ENCODE assay signal across 10 mouse cellular contexts in genomic region chr14:20806116-20806840, GRCm38 (mm10). TPM values are rescaled to one million over a fixed set of nuclear protein-coding genes. Genes with fewer than 3 reads are reported as not detected.
DNase-seq lines count a peak whose midpoint lies in the region; ATAC-seq and TF ChIP-seq lines count a peak whose summit lies in the region.
"Had no signal": no experiment of that assay in that cellular context is flagged by ENCODE, and none has a peak within 500 bp of the region (broad histone marks: within the 10 kb centered on the region; RNA-seq: fewer than 3 reads in every experiment).

No protein-coding gene starts in this region.

- H3K27me3 ChIP-seq in embryonic facial prominence, embryonic 14.5 days (replicated peaks; ENCODE audit: control insufficient read depth, insufficient read depth, low read length): no peaks in the 10 kb centered on the region
- H3K27me3 ChIP-seq in stomach, embryonic 15.5 days (replicated peaks): no peaks in the 10 kb centered on the region

- no peaks in the 10 kb centered on the region for H3K9me3 ChIP-seq in embryonic facial prominence, embryonic 14.5 days (ENCODE audit: control insufficient read depth, low read length)
- no peaks in the 10 kb centered on the region for H3K9me3 ChIP-seq in stomach, embryonic 15.5 days

- no peak for ATAC-seq in embryonic facial prominence, embryonic 14.5 days (ENCODE audit: low read depth)
- ATAC-seq in stomach, embryonic 15.5 days (ENCODE audit: insufficient read depth, low FRiP score, low read depth): no peak

- H3K9ac ChIP-seq in embryonic facial prominence, embryonic 14.5 days (ENCODE audit: low read depth, low read length): no peak overlapping the region
- no peak overlapping the region for H3K9ac ChIP-seq in stomach, embryonic 15.5 days
- H3K9ac ChIP-seq: liver, embryonic 14.5 days had no signal

- no peak for TF ChIP-seq CTCF in left cerebral cortex, adult 2 months (IDR thresholded peaks at IDR 0.05)

- peak; percentile 23 for DNase-seq in left cerebral cortex, postnatal 4 days
- no peak for DNase-seq in left cerebral cortex, postnatal 25 days (ENCODE audit: low spot score in 2 of 2)
- peak; percentile 70 for DNase-seq in embryonic facial prominence, embryonic 14.5 days (ENCODE audit: low spot score)
- peak; percentile 41 to 45 for DNase-seq in kidney, adult 8-10 months
- no peak for DNase-seq in left cerebral cortex, adult 2 months (ENCODE audit: extremely low spot score in 1 of 2, low spot score in 2 of 2)
- no peak for DNase-seq in frontal cortex, adult 2 months (ENCODE audit: extremely low spot score in 1 of 2, low spot score in 1 of 2)
- DNase-seq: layer of hippocampus, adult 9-11 months had no signal

- intact Hi-C loops in left cerebral cortex, postnatal 4 days (cut with DNase I): no loop called here
- intact Hi-C loops in left cerebral cortex, postnatal 25 days (cut with DNase I): loop anchor here (5.0 kb wide), 1 partner anchor 186 kb away; no protein-coding TSS in a partner anchor
- intact Hi-C loops in left cerebral cortex, adult 2 months (cut with DNase I): loop anchor here (5.0 kb wide), 2 partner anchors 36 to 186 kb away; no protein-coding TSS in a partner anchor

- H3K4me3 ChIP-seq in embryonic facial prominence, embryonic 14.5 days (ENCODE audit: low read depth, low read length): no peak overlapping the region
- H3K4me3 ChIP-seq in stomach, embryonic 15.5 days (replicated peaks): no peak overlapping the region
- no peak overlapping the region for H3K4me3 ChIP-seq in left cerebral cortex, adult 2 months

- H3K4me1 ChIP-seq in embryonic facial prominence, embryonic 14.5 days (ENCODE audit: control insufficient read depth, insufficient read depth, low read length): peaks cover 23% of the 10 kb centered on the region
- H3K4me1 ChIP-seq in stomach, embryonic 15.5 days: peaks cover 10% of the 10 kb centered on the region; the same call in 1 of the 2 replicates

- peak overlapping the region; percentile 70 for H3K27ac ChIP-seq in embryonic facial prominence, embryonic 14.5 days (replicated peaks; ENCODE audit: low read depth, low read length)
- H3K27ac ChIP-seq in stomach, embryonic 15.5 days: peak overlapping the region; percentile 83
- H3K27ac ChIP-seq in left cerebral cortex, adult 2 months: no peak overlapping the region
- H3K27ac ChIP-seq: liver, embryonic 14.5 days had no signal

- H3K4me2 ChIP-seq in embryonic facial prominence, embryonic 14.5 days (ENCODE audit: low read depth, low read length): no peak overlapping the region
- no peak overlapping the region for H3K4me2 ChIP-seq in stomach, embryonic 15.5 days

- 83% methylated on average over 14 of the region's 14 CpGs for WGBS in embryonic facial prominence, embryonic 14.5 days
- WGBS in stomach, embryonic 15.5 days: 85% methylated on average over 14 of the region's 14 CpGs

- no peaks in the 10 kb centered on the region for H3K36me3 ChIP-seq in embryonic facial prominence, embryonic 14.5 days (ENCODE audit: control insufficient read depth, insufficient read depth, low read length)
- H3K36me3 ChIP-seq in stomach, embryonic 15.5 days: no peaks in the 10 kb centered on the region

RNA-seq across cellular contexts. Expression of gene Camk2g, which starts 12.4 kb away (rescaled TPM):
- total RNA-seq in left cerebral cortex, postnatal 4 days (2021): 100 to 1,000 TPM; 184 to 193 TPM
- total RNA-seq in left cerebral cortex, postnatal 25 days (2021): 100 to 1,000 TPM; 292 to 312 TPM
- 54.6 and 67.7 TPM in 2 replicates for polyA plus RNA-seq in embryonic facial prominence, embryonic 14.5 days (2014; fragmentation: Nextera tagmentation; extraction: Ambion mirVana)
- 40.4 and 49.1 TPM in 2 replicates for polyA plus RNA-seq in stomach, embryonic 15.5 days (2015; fragmentation: Nextera tagmentation; extraction: Ambion mirVana)
- total RNA-seq in left cerebral cortex, adult 2 months (2021): 100 to 1,000 TPM; 328 to 345 TPM
- polyA plus RNA-seq in frontal cortex, adult 2 months (2012; rRNA removed): 201 and 208 TPM in 2 replicates

RNA-seq across cellular contexts. Expression of gene Plau, which starts 30.2 kb away (rescaled TPM):
- 1 to 10 TPM; 2.6 to 3.4 TPM for total RNA-seq in left cerebral cortex, postnatal 4 days (2021)
- 1 to 10 TPM; 5.9 to 7.8 TPM for total RNA-seq in left cerebral cortex, postnatal 25 days (2021)
- polyA plus RNA-seq in embryonic facial prominence, embryonic 14.5 days (2014; fragmentation: Nextera tagmentation; extraction: Ambion mirVana): 2.5 and 2.8 TPM in 2 replicates
- polyA plus RNA-seq in stomach, embryonic 15.5 days (2015; fragmentation: Nextera tagmentation; extraction: Ambion mirVana): 1.3 and 1.9 TPM in 2 replicates
- 1 to 10 TPM; 6.5 to 9.6 TPM for total RNA-seq in left cerebral cortex, adult 2 months (2021)
- polyA plus RNA-seq in frontal cortex, adult 2 months (2012; rRNA removed): 1.9 and 2.3 TPM in 2 replicates
- total RNA-seq: monocyte, adult 5-6 weeks had no signal

Comparison
In these comparisons a context has a peak if more than half of its experiments do, and no peak if none do; other contexts are left out.
1. DNase-seq: peak in left cerebral cortex, postnatal 4 days (single experiment), embryonic facial prominence, embryonic 14.5 days (single experiment) and kidney, adult 8-10 months (2 of 2); none in left cerebral cortex, postnatal 25 days (0 of 2), left cerebral cortex, adult 2 months (0 of 2) and frontal cortex, adult 2 months (0 of 2).